Mouse (Mus musculus) embryo, embryonic 11.5 days (tissue): ENCODE data around the gene Cxcr2.

Experiments
- DNase-seq: peaks from one replicate; pipeline ENCODE4 v3.0.0-alpha.2; 2012; ENCODE audit warnings: low read depth, low spot score

Gene Cxcr2

GRCm38 (mm10) chr1:74153461-74154184 is at the start of gene Cxcr2:
Gene Cxcr2, plus strand, starts transcription at chr1:74153989.
- DNase-seq, result no peak

- DNase-seq, result no peak
Measured at GRCm38 (mm10) chr1:74105660-74106059, 48.1 kb upstream of the Cxcr2 start.

GRCm38 (mm10) chr1:74106214-74106613 is 47.6 kb upstream of the Cxcr2 start:
- DNase-seq, result no peak

- no peak for DNase-seq
Measured at GRCm38 (mm10) chr1:74107931-74108618, 45.7 kb upstream of the Cxcr2 start.

- no peak for DNase-seq
Measured at GRCm38 (mm10) chr1:74109670-74110069, 44.1 kb upstream of the Cxcr2 start.

GRCm38 (mm10) chr1:74110932-74111695 is 42.7 kb upstream of the Cxcr2 start:
- DNase-seq, result no peak

- DNase-seq, result no peak
Measured at GRCm38 (mm10) chr1:74111696-74112030, 42.1 kb upstream of the Cxcr2 start.

GRCm38 (mm10) chr1:74113071-74113470 is 40.7 kb upstream of the Cxcr2 start:
- no peak for DNase-seq

- DNase-seq, result no peak
Measured at GRCm38 (mm10) chr1:74117876-74118275, 35.9 kb upstream of the Cxcr2 start.

GRCm38 (mm10) chr1:74119115-74119514 is 34.7 kb upstream of the Cxcr2 start:
- DNase-seq, result no peak

GRCm38 (mm10) chr1:74121138-74121537 is 32.7 kb upstream of the Cxcr2 start:
- DNase-seq, result no peak

- DNase-seq, result no peak
Measured at GRCm38 (mm10) chr1:74121821-74122576, 31.8 kb upstream of the Cxcr2 start.

- no peak for DNase-seq
Measured at GRCm38 (mm10) chr1:74123215-74123614, 30.6 kb upstream of the Cxcr2 start.

- no peak for DNase-seq
Measured at GRCm38 (mm10) chr1:74124021-74124981, 29.5 kb upstream of the Cxcr2 start, which contains the start of gene Tns1. Gene Tns1, minus strand, starts transcription at chr1:74124449.

- peak; percentile 59 for DNase-seq
Measured at GRCm38 (mm10) chr1:74124991-74125552, 28.7 kb upstream of the Cxcr2 start, which contains the start of gene Rufy4. Gene Rufy4, plus strand, starts transcription at chr1:74125541.

- DNase-seq, result no peak
Measured at GRCm38 (mm10) chr1:74130883-74131659, 22.7 kb upstream of the Cxcr2 start.

- no peak for DNase-seq
Measured at GRCm38 (mm10) chr1:74132011-74132410, 21.8 kb upstream of the Cxcr2 start.

GRCm38 (mm10) chr1:74133954-74134353 is 19.8 kb upstream of the Cxcr2 start:
- DNase-seq, result no peak

- DNase-seq, result no peak
Measured at GRCm38 (mm10) chr1:74135326-74135950, 18.4 kb upstream of the Cxcr2 start.
